Mouse (Mus musculus) G1E (cell line): ENCODE results near the gene AC124108.1. TPM values are rescaled to one million over a fixed set of nuclear protein-coding genes. Genes with fewer than 3 reads are reported as not detected.

ENCODE experiments used
- ATAC-seq: 2 replicates; pipeline ENCODE4 v1.8.0; 2016; ENCODE audit warnings: mild to moderate bottlenecking; ENCODE audit not compliant: insufficient number of reproducible peaks, poor library complexity, low FRiP score, severe bottlenecking; ENCODE audit errors: extremely low read depth
- DNase-seq: peaks from one replicate; pipeline ENCODE4 v3.0.0; 2012; ENCODE audit warnings: low spot score
- H3K27me3 ChIP-seq: 2 replicates; pipeline ENCODE4 v1.6.1; 2012; ENCODE audit warnings: mild to moderate bottlenecking, low read length, inconsistent platforms; ENCODE audit not compliant: insufficient read depth
- H3K36me3 ChIP-seq: replicated peaks from 2 replicates; pipeline ENCODE3; 2012; ENCODE audit warnings: mild to moderate bottlenecking, inconsistent platforms
- H3K4me1 ChIP-seq: 2 replicates; pipeline ENCODE4 v1.6.1; 2012; ENCODE audit warnings: low read depth, low read length, inconsistent platforms, mixed read lengths; ENCODE audit not compliant: insufficient read depth
- H3K4me3 ChIP-seq: 2 replicates; pipeline ENCODE4 v1.5.1; 2012; ENCODE audit warnings: low read depth, mild to moderate bottlenecking, inconsistent platforms, low read length, moderate library complexity, mixed read lengths
- H3K9me3 ChIP-seq: replicated peaks from 2 replicates; pipeline ENCODE4 v1.6.1; 2012; ENCODE audit warnings: inconsistent platforms
- CTCF ChIP-seq: IDR thresholded peaks from 2 replicates; pipeline ENCODE4 v1.5.1; 2012; ENCODE audit warnings: low read depth, low read length, inconsistent platforms, mixed read lengths
- GATA1 ChIP-seq: IDR thresholded peaks from 2 replicates; pipeline ENCODE4 v1.6.1; 2012; ENCODE audit warnings: borderline replicate concordance, low read length, inconsistent platforms, mixed read lengths
- GATA2 ChIP-seq: IDR thresholded peaks from 2 replicates; pipeline ENCODE4 v1.6.1; 2012; ENCODE audit warnings: low read depth, low read length, inconsistent platforms, borderline replicate concordance
- POLR2AphosphoS5 ChIP-seq: IDR thresholded peaks from 2 replicates; pipeline ENCODE4 v1.6.1; 2012; ENCODE audit warnings: low read depth, low read length, inconsistent platforms; ENCODE audit not compliant: insufficient replicate concordance
- TAL1 ChIP-seq: conservative IDR thresholded peaks from 2 replicates; pipeline ENCODE4 v1.6.1; 2012; ENCODE audit warnings: low read depth, low read length, inconsistent platforms, mixed read lengths
- polyA plus RNA-seq: library from polyadenylated mRNA; stranded (reverse); fragments of >175 nt; gene quantifications from 2 replicates; pipeline ENCODE4 v1.2.3, GENCODE M21; 2012
- total RNA-seq, 2 experiments: library from RNA; stranded (forward) in 1 of 2; stranded (reverse) in 1 of 2; fragments of 200-1000 nt in 1 of 2; fragments of >200 nt in 1 of 2; fragmentation: Nextera tagmentation in 1 of 2; gene quantifications; 2 replicates each; pipeline ENCODE4 v1.2.3; 2014 to 2017

Gene AC124108.1
- total and polyA plus RNA-seq, 3 experiments, result 0.05 TPM; not detected in 2

DNA sequence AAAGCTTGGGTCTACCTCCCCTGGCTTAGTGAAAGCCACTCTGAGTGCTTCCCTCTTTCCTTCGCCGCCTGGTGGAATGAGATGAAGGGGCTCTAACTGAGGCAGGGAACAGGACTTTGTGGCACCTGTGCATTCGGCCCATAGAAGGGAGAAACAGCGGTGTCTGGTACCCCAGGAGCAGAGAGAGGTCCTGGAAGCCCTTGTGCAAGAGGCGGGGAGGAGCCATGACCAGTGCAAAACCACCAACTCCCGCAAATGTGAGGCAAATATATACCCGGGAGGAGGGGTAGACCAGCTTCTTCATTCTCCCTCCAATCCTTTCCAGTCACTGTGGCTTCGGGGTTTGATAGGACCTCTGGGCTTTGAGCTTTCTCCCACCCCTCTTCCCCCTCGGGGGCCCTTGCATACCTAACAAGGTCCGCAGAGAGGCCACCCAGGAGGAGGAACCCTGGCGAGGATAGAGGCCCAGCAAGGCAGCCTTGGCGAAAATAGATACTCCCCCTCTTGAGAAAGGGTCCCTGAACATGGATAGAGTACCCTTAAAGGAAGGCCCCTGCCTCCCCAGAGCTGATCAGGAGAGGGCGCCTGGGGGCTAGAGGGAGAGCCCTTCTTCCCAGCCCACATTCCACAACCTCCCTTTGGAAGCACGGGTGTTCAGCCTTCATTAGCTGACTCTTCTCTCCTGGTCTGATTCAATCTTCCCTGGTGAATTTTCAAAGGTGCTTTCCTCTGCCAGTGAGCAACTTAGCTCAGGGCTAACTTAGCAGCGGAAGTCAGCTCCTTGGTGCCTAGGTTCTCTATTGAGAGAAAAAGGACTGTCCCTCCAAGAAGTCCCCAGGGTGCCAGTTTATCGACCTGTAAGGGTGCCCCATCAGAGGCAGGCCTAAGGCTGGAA, 776 bp downstream of the AC124108.1 start:
- no peak for ATAC-seq
- H3K27me3 ChIP-seq, result peaks cover 29% of the 10 kb centered on the region
- no peak for TF ChIP-seq POLR2AphosphoS5
- TF ChIP-seq GATA1, result no peak
- no peak for TF ChIP-seq CTCF
- no peak for TF ChIP-seq GATA2
- TF ChIP-seq TAL1, result no peak

DNA sequence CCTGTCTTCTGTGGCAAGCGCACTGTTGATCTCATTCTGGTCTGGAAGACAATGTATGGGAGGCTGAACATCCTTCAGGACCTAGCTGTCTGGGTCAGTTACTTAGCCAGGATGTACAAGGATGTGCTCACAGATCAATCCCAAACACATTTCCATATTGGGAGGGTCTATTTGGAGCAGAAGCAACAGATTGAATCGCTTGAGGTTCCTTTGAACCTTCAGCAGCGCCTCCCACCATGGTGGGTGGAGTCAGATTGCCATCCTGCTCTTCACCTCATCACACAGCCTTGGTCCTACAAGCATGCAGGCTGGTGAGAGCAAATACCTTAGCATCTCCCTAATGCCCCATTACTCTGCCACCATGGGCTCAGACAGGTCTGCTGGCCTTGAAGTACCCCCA, 2.5 kb downstream of the AC124108.1 start:
- H3K4me1 ChIP-seq, result no peaks in the 10 kb centered on the region
- no peak for ATAC-seq
- TF ChIP-seq CTCF (no peak), GATA1 (no peak), POLR2AphosphoS5 (no peak), TAL1 (no peak), GATA2 (no peak)
- peaks cover 35% of the 10 kb centered on the region for H3K27me3 ChIP-seq
- H3K36me3 ChIP-seq, result no peaks in the 10 kb centered on the region
- H3K4me3 ChIP-seq, result no peak overlapping the region
- DNase-seq, result no peak
- H3K9me3 ChIP-seq, result peaks cover 5% of the 10 kb centered on the region

More for the DNA sequence above, 776 bp downstream of the AC124108.1 start:
- H3K36me3 ChIP-seq, result no peaks in the 10 kb centered on the region
- no peak overlapping the region for H3K4me3 ChIP-seq
- H3K4me1 ChIP-seq, result no peaks in the 10 kb centered on the region
- DNase-seq, result no peak
- H3K9me3 ChIP-seq, result peaks cover 5% of the 10 kb centered on the region

DNA sequence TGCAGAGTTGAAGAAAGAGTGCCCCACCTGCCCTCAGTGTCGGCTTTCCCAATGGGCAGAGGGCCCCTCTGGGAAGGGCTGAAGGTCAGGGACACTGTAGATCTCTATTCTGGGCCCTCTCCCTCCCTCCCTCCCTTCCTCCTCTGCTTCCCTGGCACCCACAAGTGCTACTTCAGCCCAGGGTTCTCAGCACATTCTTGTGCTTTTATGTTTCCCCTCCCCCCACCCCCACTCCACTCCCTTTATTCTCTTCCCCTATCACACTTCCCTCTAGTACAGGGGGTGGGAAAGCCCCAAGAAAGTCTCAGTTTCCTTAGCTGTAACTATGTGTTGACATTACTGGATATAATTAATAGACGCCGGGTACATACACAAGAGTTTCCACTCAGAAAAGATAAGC, 3.4 kb downstream of the AC124108.1 start:
- no peak for TF ChIP-seq TAL1
- no peak for TF ChIP-seq GATA2
- no peak for TF ChIP-seq GATA1
- TF ChIP-seq POLR2AphosphoS5, result no peak
- no peak for TF ChIP-seq CTCF
- H3K4me1 ChIP-seq, result no peaks in the 10 kb centered on the region
- DNase-seq (no peak), ATAC-seq (no peak)
- H3K27me3 ChIP-seq, result peaks cover 35% of the 10 kb centered on the region
- peaks cover 5% of the 10 kb centered on the region for H3K9me3 ChIP-seq
- H3K36me3 ChIP-seq, result no peaks in the 10 kb centered on the region
- H3K4me3 ChIP-seq, result no peak overlapping the region

DNA sequence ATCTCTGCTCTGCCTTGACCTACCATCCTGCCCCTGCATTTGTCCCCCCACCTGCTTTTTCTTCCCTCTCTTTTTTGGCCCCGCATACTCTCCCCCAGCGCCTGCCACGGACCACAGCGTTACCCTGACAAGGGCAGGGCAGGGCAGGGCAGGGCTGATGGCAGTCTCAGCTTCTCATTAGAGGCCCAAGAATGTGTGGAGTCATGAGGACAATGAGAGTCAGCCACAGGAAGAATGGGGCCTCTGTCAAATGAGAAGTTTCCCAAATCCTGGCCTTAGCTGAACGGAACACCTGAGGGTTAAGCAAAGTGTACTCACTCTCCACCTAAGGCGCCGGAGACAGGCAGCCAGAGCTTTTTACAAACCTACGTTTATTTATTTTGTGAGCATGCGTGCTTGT, 3.8 kb downstream of the AC124108.1 start:
- Histone ChIP-seq H3K27me3 (peaks cover 35% of the 10 kb centered on the region), H3K9me3 (peaks cover 5% of the 10 kb centered on the region), H3K4me1 (no peaks in the 10 kb centered on the region), H3K4me3 (no peak overlapping the region), H3K36me3 (no peaks in the 10 kb centered on the region)
- DNase-seq, result no peak
- TF ChIP-seq GATA1, result no peak
- TF ChIP-seq TAL1, result no peak
- TF ChIP-seq POLR2AphosphoS5, result no peak
- TF ChIP-seq CTCF, result no peak
- no peak for TF ChIP-seq GATA2
- no peak for ATAC-seq

DNA sequence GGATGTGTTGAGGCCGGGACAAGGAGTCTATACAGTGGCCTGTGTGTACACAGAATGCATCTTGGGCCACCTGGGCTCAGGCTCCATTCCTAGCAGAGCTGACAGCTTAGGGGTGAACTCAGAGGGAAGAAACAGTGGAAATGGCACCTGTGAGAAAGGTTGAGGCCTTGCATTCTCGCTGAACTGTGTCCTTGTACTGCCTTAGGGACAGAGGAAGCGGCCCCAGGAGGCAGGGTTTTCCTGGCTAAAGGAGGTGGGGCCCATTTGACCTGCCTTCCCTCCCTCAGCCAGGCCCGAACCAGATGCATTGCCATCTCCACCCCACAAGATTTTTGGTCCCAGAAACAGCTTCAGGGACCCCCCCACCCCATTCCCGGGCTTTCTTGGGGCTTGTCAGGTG, 4.4 kb downstream of the AC124108.1 start:
- H3K36me3 ChIP-seq, result no peaks in the 10 kb centered on the region
- no peak for ATAC-seq

DNA sequence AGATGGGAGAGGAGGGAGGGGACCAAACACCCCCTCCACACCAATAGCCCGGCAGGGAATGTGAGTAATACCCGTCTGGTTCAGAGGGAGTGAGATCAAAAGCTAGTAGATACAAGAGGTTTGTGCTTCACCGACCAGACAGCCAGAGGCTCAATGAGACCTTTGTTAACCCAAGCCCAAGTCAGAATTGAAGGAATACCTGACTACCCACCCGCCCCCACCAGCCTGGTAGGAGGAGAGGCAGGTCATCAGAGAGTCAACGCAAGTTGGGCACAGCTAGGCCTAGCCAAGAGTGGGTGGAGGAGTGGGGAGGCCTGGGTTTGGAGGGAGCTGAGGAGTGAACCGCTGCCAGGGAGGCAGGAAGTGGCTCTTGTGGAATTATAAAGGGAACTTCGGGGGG, 5.1 kb downstream of the AC124108.1 start:
- H3K4me1 ChIP-seq, result no peaks in the 10 kb centered on the region; the same call in 1 of the 2 replicates
- no peaks in the 10 kb centered on the region for H3K36me3 ChIP-seq
- peaks cover 33% of the 10 kb centered on the region for H3K27me3 ChIP-seq
- TF ChIP-seq POLR2AphosphoS5 (no peak), GATA1 (no peak), TAL1 (no peak), GATA2 (no peak), CTCF (no peak)
- no peaks in the 10 kb centered on the region for H3K9me3 ChIP-seq
- no peak overlapping the region for H3K4me3 ChIP-seq
- ATAC-seq (no peak), DNase-seq (no peak)

More for the DNA sequence above, 4.4 kb downstream of the AC124108.1 start:
- Histone ChIP-seq H3K9me3 (peaks cover 2% of the 10 kb centered on the region), H3K27me3 (peaks cover 35% of the 10 kb centered on the region), H3K4me3 (no peak overlapping the region), H3K4me1 (no peaks in the 10 kb centered on the region; the same call in 1 of the 2 replicates)
- TF ChIP-seq POLR2AphosphoS5 (no peak), TAL1 (no peak), GATA2 (no peak), CTCF (no peak), GATA1 (no peak)
- no peak for DNase-seq

DNA sequence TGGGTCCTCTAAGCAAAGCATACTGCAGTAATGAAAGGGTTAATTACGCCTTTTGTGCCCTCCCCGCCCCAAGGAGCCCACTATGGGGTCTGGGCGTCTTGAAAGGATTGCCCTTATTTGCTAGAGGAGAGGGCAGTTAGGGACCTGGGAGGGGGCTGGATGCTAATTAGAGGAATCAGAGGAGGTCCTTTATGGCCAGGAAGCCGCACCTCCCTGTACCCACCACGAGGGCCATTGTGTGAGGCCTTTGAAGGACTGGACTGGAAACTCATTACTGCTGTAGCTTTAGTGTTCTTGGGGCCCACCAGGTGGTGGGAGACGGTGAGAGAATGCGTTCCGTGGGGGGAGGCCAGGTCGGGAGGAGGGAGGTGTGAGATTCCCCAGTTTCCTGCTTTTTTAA, 6.4 kb downstream of the AC124108.1 start:
- peaks cover 27% of the 10 kb centered on the region for H3K27me3 ChIP-seq

More for the DNA sequence above, 6.4 kb downstream of the AC124108.1 start:
- DNase-seq (no peak), ATAC-seq (no peak)
- no peak for TF ChIP-seq CTCF
- TF ChIP-seq GATA1, result no peak
- no peak for TF ChIP-seq TAL1
- TF ChIP-seq GATA2, result no peak
- no peak for TF ChIP-seq POLR2AphosphoS5
- Histone ChIP-seq H3K4me1 (no peaks in the 10 kb centered on the region; the same call in 1 of the 2 replicates), H3K9me3 (no peaks in the 10 kb centered on the region), H3K36me3 (no peaks in the 10 kb centered on the region), H3K4me3 (no peak overlapping the region)
